Mouse (Mus musculus) heart, postnatal 0 days (tissue): ENCODE data around the gene Fign.

Source experiments
- CTCF ChIP-seq: IDR thresholded peaks from 2 replicates; pipeline ENCODE4 v1.5.1; 2016; ENCODE audit warnings: antibody characterized with exemption, control low read depth, low read depth
- EP300 ChIP-seq: IDR thresholded peaks from 2 replicates; pipeline ENCODE4 v1.6.1; 2016; ENCODE audit warnings: antibody characterized with exemption, low read depth

DNA sequence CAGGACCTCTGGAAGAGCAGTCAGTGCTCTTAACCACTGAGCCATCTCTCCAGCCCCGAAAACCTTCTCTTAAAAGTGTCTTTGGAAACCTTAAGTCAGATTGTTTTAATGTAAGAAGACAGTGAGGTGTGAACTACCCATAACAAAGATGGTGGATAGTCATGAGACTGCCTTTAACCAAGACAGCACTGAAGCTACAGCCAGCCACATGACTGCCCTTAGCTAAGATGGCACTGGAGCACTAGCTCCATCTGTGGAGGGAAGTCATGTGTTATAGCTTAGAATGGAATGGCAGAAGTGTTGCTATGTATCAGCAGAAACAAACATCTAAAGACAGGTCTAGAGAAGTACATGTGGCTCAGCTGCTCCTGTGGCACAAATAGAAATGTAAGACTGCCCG lies 166.8 kb downstream of the Fign start:
- no peak for TF ChIP-seq CTCF
- no peak for TF ChIP-seq EP300
